Mouse (Mus musculus) megakaryocyte, embryonic 14.5 days (primary cell): ENCODE measurements around the gene Rbm15.

Experiments used
- FLI1 ChIP-seq: IDR thresholded peaks from 2 replicates; pipeline ENCODE4 v1.6.1; 2012; ENCODE audit warnings: low read length, inconsistent platforms, mixed read lengths
- GATA1 ChIP-seq: IDR thresholded peaks from 3 replicates; pipeline ENCODE4 v1.6.1; 2012; ENCODE audit warnings: mixed read lengths, low read length, inconsistent platforms, borderline replicate concordance

DNA sequence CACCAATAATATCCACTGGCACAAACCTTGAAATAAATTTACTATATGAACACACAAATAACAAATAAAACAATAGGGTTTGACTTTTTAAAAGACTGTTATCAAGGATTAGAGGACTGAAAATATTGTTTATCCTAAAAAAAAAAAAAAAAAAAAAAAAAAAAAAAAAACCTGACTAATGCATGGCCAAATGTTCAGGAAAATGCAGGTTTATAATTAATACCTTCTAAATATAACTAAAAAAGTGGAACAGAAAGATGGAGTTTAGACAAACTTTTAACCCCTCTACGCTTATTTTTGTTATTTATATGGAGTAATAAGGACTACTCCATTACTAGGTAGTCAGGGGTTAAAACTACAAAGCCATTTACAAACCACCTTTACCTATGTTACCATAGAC lies 7.0 kb downstream of the Rbm15 start:
- no peak for TF ChIP-seq GATA1
- TF ChIP-seq FLI1 = no peak
